Mouse (Mus musculus) kidney, embryonic 15.5 days (tissue): ENCODE measurements at regions not wholly inside any gene's neighbourhood (a gene's known extent, or its start where the extent isn't known, plus 50 kb on each side); places are given as distances from the start of the nearest gene placed in this dataset.

Experiments used
- ATAC-seq: fragments of 200-750 bp; cut with Nextera tagmentation; replicated peaks from 2 replicates; pipeline ENCODE4 v1.8.0; 2017; ENCODE audit warnings: moderate TSS enrichment; ENCODE audit not compliant: low FRiP score
- H3K27ac ChIP-seq: fragments of 300-500 bp; sonication (generic); 2 replicates; pipeline ENCODE4 v1.5.1; 2015; ENCODE audit warnings: mild to moderate bottlenecking, inconsistent platforms
- H3K27me3 ChIP-seq: fragments of 300-500 bp; sonication (generic); 2 replicates; pipeline ENCODE4 v1.6.1; 2015; ENCODE audit warnings: inconsistent platforms
- H3K36me3 ChIP-seq: fragments of 300-500 bp; sonication (generic); 2 replicates; pipeline ENCODE4 v1.6.1; 2015; ENCODE audit warnings: inconsistent platforms
- H3K4me1 ChIP-seq: fragments of 300-500 bp; sonication (generic); 2 replicates; pipeline ENCODE4 v1.6.1; 2015; ENCODE audit warnings: inconsistent platforms
- H3K4me2 ChIP-seq: fragments of 300-500 bp; sonication (generic); 2 replicates; pipeline ENCODE4 v1.6.1; 2015; ENCODE audit warnings: moderate library complexity, mild to moderate bottlenecking, inconsistent platforms
- H3K4me3 ChIP-seq: fragments of 300-500 bp; sonication (generic); replicated peaks from 2 replicates; pipeline ENCODE4 v1.5.1; 2015; ENCODE audit warnings: mild to moderate bottlenecking, inconsistent platforms
- H3K9ac ChIP-seq: fragments of 300-500 bp; sonication (generic); 2 replicates; pipeline ENCODE4 v1.6.1; 2015; ENCODE audit warnings: mild to moderate bottlenecking, inconsistent platforms
- H3K9me3 ChIP-seq: fragments of 300-500 bp; sonication (generic); replicated peaks from 2 replicates; pipeline ENCODE4 v1.6.1; 2016; ENCODE audit warnings: inconsistent platforms
- WGBS: fragments of 180-500 bp; shearing (Covaris S2); methylation state at CpG from one replicate; pipeline ENCODE4 v1.1.7; 2015; ENCODE audit warnings: mixed read lengths; 5-methylcytosine and 5-hydroxymethylcytosine counted together

- peak; percentile 58 for ATAC-seq
- Histone ChIP-seq H3K4me2 (peak overlapping the region; percentile 31), H3K9ac (no peak overlapping the region), H3K4me1 (peaks cover 14% of the 10 kb centered on the region), H3K36me3 (no peaks in the 10 kb centered on the region), H3K9me3 (no peaks in the 10 kb centered on the region), H3K4me3 (no peak overlapping the region), H3K27ac (no peak overlapping the region), H3K27me3 (no peaks in the 10 kb centered on the region)
- WGBS, result 37% methylated on average over 6 of the region's 6 CpGs
These were observed 142.4 kb downstream of the Ppp4r2 start for GRCm38 (mm10) chr6:100975835-100976234.

DNA sequence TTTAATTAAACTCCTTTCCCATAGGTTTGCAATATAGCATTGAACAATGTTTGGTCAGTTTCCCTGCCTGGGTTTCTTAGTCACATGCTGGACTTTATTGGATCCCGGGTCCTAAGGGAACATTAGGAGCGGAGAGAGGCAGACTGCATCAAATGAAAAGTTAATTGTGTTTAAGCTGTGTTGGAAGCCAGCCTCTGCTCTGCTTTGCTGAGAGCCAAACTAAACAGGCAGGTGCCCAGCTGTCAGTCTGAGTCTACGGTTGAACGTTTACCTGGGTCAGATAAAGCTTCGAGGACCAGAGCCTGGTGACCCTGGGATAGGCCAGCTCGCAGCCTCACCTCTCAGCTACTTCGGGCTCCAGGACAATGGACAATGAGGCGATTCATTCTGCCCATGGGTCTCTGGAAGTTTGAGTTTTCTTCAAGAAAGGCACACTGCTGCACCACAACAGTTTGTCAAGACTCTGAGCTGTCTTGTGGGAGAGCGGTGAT, 143.8 kb downstream of the Ppp4r2 start:
- peaks cover 14% of the 10 kb centered on the region for H3K4me1 ChIP-seq
- H3K27me3 ChIP-seq, result no peaks in the 10 kb centered on the region
- no peak overlapping the region for H3K4me3 ChIP-seq
- H3K27ac ChIP-seq, result no peak overlapping the region
- 55% methylated on average over 9 of the region's 9 CpGs for WGBS
- no peak overlapping the region for H3K4me2 ChIP-seq
- H3K9ac ChIP-seq, result no peak overlapping the region
- no peaks in the 10 kb centered on the region for H3K9me3 ChIP-seq
- no peaks in the 10 kb centered on the region for H3K36me3 ChIP-seq
- ATAC-seq, result no peak

- Histone ChIP-seq H3K4me3 (no peak overlapping the region), H3K9ac (no peak overlapping the region), H3K4me1 (peaks cover 14% of the 10 kb centered on the region), H3K9me3 (no peaks in the 10 kb centered on the region), H3K27me3 (no peaks in the 10 kb centered on the region), H3K4me2 (no peak overlapping the region), H3K36me3 (no peaks in the 10 kb centered on the region), H3K27ac (no peak overlapping the region)
- 92% methylated on average over 5 of the region's 5 CpGs for WGBS
- no peak for ATAC-seq
These were observed 144.7 kb downstream of the Ppp4r2 start for GRCm38 (mm10) chr6:100978113-100978512.

GRCm38 (mm10) chr6:100978727-100979460, 145.5 kb downstream of the Ppp4r2 start:
- ATAC-seq, result no peak
- H3K27ac ChIP-seq, result no peak overlapping the region
- H3K4me1 ChIP-seq, result peaks cover 19% of the 10 kb centered on the region
- H3K9ac ChIP-seq, result no peak overlapping the region
- H3K27me3 ChIP-seq, result no peaks in the 10 kb centered on the region
- no peak overlapping the region for H3K4me2 ChIP-seq
- WGBS, result 92% methylated on average over 9 of the region's 9 CpGs
- no peak overlapping the region for H3K4me3 ChIP-seq
- no peaks in the 10 kb centered on the region for H3K36me3 ChIP-seq
- no peaks in the 10 kb centered on the region for H3K9me3 ChIP-seq

DNA sequence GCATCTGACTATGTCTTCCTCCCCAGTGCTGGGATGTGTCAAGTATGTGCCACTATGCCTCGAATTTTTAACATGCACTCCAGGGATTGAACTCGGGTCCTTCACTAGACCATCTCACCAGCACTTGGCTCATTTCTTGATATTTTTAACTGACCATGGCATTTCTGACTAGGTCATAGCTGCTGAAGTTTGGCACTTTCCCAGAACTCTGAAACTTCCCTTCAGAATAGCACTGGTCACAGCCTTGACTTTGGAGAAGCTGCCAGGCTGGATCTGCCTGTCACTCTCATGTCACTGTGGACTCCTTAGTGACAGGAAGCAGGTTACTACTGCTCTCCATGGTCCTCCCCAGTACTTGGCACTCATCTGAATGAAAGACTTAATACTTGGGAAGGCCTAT, 146.7 kb downstream of the Ppp4r2 start:
- H3K9me3 ChIP-seq, result no peaks in the 10 kb centered on the region
- ATAC-seq, result no peak
- WGBS, result 87% methylated on average over 2 of the region's 2 CpGs

DNA sequence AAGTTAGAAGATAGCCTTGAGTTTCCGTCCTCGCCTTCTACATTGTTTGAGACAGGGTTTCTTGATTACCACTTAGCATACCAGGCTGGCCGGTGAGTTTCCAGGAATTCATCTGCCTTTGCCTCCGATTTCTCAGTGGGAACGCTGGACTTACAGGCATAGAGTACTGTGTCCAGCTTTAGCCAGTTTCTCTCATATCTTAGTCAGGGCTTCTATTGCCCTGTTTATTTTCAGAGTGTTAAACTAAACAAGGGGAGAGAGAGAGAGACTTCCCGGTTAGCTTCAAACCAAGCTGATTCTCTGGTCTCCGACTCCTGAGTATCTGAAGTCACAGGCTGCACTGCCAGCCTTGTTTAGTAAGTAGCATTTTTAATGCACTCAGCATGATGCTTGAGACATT, 151.4 kb downstream of the Ppp4r2 start:
- Histone ChIP-seq H3K9me3 (no peaks in the 10 kb centered on the region), H3K9ac (no peak overlapping the region), H3K4me1 (peaks cover 21% of the 10 kb centered on the region), H3K27me3 (no peaks in the 10 kb centered on the region), H3K4me2 (no peak overlapping the region), H3K36me3 (no peaks in the 10 kb centered on the region), H3K27ac (no peak overlapping the region), H3K4me3 (no peak overlapping the region)
- 48% methylated on average over 7 of the region's 7 CpGs for WGBS
- ATAC-seq, result no peak

More for the DNA sequence above, 146.7 kb downstream of the Ppp4r2 start:
- no peak overlapping the region for H3K4me3 ChIP-seq
- no peak overlapping the region for H3K9ac ChIP-seq
- H3K4me2 ChIP-seq, result no peak overlapping the region
- H3K27ac ChIP-seq, result no peak overlapping the region
- H3K4me1 ChIP-seq, result peaks cover 30% of the 10 kb centered on the region
- H3K36me3 ChIP-seq, result no peaks in the 10 kb centered on the region
- H3K27me3 ChIP-seq, result no peaks in the 10 kb centered on the region

- H3K4me3 ChIP-seq, result no peak overlapping the region
- H3K4me1 ChIP-seq, result peaks cover 21% of the 10 kb centered on the region
- H3K36me3 ChIP-seq, result no peaks in the 10 kb centered on the region
- no peak overlapping the region for H3K9ac ChIP-seq
- no peak overlapping the region for H3K4me2 ChIP-seq
- WGBS, result 57% methylated on average over 5 of the region's 5 CpGs
- 0 out of 2 replicates have a peak overlapping the region, but pooled peaks have one; percentile 4 for H3K27ac ChIP-seq
- H3K9me3 ChIP-seq, result no peaks in the 10 kb centered on the region
- no peak for ATAC-seq
- H3K27me3 ChIP-seq, result no peaks in the 10 kb centered on the region
These were observed 152.0 kb downstream of the Ppp4r2 start for GRCm38 (mm10) chr6:100985334-100985937.

DNA sequence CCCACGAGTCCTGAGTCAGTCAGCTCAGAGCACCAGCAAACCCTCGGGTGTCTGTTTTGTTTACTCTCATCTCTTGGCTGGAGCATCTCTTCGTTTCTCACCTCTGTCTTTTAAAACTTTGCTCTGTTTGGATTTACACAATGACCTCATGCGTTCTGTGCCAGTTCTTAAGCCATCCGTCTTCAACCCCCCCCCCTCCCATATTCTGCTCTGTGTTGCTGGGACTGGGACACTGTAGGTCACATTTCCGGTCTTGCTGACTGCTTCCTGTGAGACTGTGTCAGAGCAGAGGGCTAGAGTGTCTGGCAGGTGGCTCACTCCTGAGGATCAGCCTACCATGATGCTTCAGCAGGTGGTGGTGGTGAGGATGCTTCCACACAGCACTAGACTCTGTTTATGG, 155.1 kb downstream of the Ppp4r2 start:
- H3K4me2 ChIP-seq, result no peak overlapping the region
- no peak overlapping the region for H3K27ac ChIP-seq
- no peaks in the 10 kb centered on the region for H3K36me3 ChIP-seq
- no peak for ATAC-seq
- peaks cover 21% of the 10 kb centered on the region for H3K4me1 ChIP-seq
- 39% methylated on average over 6 of the region's 6 CpGs for WGBS
- no peak overlapping the region for H3K4me3 ChIP-seq
- H3K9ac ChIP-seq, result no peak overlapping the region
- no peaks in the 10 kb centered on the region for H3K9me3 ChIP-seq
- H3K27me3 ChIP-seq, result no peaks in the 10 kb centered on the region

- H3K4me3 ChIP-seq, result no peak overlapping the region
- WGBS, result 47% methylated on average over 1 of the region's 1 CpGs
- H3K4me2 ChIP-seq, result no peak overlapping the region
- no peaks in the 10 kb centered on the region for H3K4me1 ChIP-seq
- no peaks in the 10 kb centered on the region for H3K9me3 ChIP-seq
- H3K9ac ChIP-seq, result no peak overlapping the region
- no peak for ATAC-seq
- H3K36me3 ChIP-seq, result no peaks in the 10 kb centered on the region
- H3K27ac ChIP-seq, result no peak overlapping the region
- H3K27me3 ChIP-seq, result no peaks in the 10 kb centered on the region
These were observed 160.0 kb downstream of the Ppp4r2 start for GRCm38 (mm10) chr6:100993421-100993820.

GRCm38 (mm10) chr6:100995874-100996560, 162.6 kb downstream of the Ppp4r2 start:
- H3K36me3 ChIP-seq, result no peaks in the 10 kb centered on the region
- WGBS, result 41% methylated on average over 6 of the region's 6 CpGs
- no peak overlapping the region for H3K4me3 ChIP-seq
- no peak overlapping the region for H3K9ac ChIP-seq
- no peak for ATAC-seq
- no peaks in the 10 kb centered on the region for H3K9me3 ChIP-seq
- no peak overlapping the region for H3K4me2 ChIP-seq
- no peaks in the 10 kb centered on the region for H3K27me3 ChIP-seq
- H3K27ac ChIP-seq, result no peak overlapping the region
- H3K4me1 ChIP-seq, result no peaks in the 10 kb centered on the region

- Histone ChIP-seq H3K36me3 (no peaks in the 10 kb centered on the region), H3K4me2 (no peak overlapping the region)
- 85% methylated on average over 1 of the region's 1 CpGs for WGBS
These were observed 164.9 kb downstream of the Ppp4r2 start for GRCm38 (mm10) chr6:100998285-100998684.

DNA sequence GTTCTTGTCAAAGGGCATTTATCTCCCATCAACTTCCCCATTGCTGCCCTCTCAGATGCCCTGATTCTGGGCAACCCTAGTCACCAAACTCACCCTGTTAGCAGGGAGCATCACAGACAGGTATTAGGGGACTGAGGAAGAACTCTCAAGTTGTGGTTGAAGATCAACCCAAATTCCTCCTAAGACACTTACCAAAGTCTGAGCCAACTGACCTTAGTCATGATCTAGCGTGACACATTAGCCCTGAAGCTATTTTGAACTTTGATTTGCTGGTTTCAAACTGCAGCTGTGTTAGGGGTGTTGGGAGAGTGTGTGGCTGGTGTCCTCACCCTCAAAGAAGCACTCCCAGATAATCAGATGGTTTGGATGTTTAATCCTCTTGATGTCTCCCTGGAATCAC, 170.5 kb downstream of the Ppp4r2 start:
- H3K4me2 ChIP-seq, result no peak overlapping the region
- no peaks in the 10 kb centered on the region for H3K36me3 ChIP-seq
- no peak overlapping the region for H3K4me3 ChIP-seq
- H3K4me1 ChIP-seq, result no peaks in the 10 kb centered on the region
- 72% methylated on average over 1 of the region's 1 CpGs for WGBS
- H3K9me3 ChIP-seq, result no peaks in the 10 kb centered on the region
- no peak for ATAC-seq
- H3K9ac ChIP-seq, result no peak overlapping the region
- no peak overlapping the region for H3K27ac ChIP-seq
- H3K27me3 ChIP-seq, result no peaks in the 10 kb centered on the region

More at GRCm38 (mm10) chr6:100998285-100998684, 164.9 kb downstream of the Ppp4r2 start:
- Histone ChIP-seq H3K9ac (no peak overlapping the region), H3K27ac (no peak overlapping the region), H3K4me3 (no peak overlapping the region), H3K27me3 (no peaks in the 10 kb centered on the region), H3K4me1 (no peaks in the 10 kb centered on the region), H3K9me3 (no peaks in the 10 kb centered on the region)
- ATAC-seq, result no peak
